Mouse (Mus musculus) effector memory CD4-positive, alpha-beta T cell, adult 5 months (primary cell): ENCODE data around the gene Tmem95. TPM values are rescaled to one million over a fixed set of nuclear protein-coding genes. Genes with fewer than 3 reads are reported as not detected.

Experiments used
- polyA plus RNA-seq: library from polyadenylated mRNA; unstranded; fragments of 100-300 nt; shearing (Covaris generic); gene quantifications from one replicate; pipeline ENCODE4 v1.2.1, GENCODE M21; 2017

Gene Tmem95
- polyA plus RNA-seq = not detected

DNA sequence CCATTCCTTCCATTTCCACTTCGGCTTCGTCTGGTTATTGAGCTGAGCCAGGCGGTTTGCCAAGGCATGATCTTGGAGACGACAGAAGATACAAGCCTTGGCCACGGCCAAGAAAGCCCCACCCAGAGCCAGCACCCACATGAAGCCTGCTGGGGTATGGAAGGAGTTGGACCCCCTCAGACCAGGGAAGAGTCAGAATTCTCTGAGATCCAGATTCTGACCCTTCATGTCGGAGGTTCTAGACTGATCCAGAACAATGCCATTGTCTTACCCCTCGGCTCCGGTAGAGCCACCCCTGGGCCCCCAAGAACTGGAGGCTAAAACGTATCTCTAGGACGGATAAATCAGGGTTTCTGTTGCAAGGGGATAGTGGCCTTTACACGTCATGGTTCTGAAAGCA lies at the start of gene Tmem95:
Gene Tmem95, minus strand, starts transcription at position 141 of the 400 bp plus-strand sequence.

DNA sequence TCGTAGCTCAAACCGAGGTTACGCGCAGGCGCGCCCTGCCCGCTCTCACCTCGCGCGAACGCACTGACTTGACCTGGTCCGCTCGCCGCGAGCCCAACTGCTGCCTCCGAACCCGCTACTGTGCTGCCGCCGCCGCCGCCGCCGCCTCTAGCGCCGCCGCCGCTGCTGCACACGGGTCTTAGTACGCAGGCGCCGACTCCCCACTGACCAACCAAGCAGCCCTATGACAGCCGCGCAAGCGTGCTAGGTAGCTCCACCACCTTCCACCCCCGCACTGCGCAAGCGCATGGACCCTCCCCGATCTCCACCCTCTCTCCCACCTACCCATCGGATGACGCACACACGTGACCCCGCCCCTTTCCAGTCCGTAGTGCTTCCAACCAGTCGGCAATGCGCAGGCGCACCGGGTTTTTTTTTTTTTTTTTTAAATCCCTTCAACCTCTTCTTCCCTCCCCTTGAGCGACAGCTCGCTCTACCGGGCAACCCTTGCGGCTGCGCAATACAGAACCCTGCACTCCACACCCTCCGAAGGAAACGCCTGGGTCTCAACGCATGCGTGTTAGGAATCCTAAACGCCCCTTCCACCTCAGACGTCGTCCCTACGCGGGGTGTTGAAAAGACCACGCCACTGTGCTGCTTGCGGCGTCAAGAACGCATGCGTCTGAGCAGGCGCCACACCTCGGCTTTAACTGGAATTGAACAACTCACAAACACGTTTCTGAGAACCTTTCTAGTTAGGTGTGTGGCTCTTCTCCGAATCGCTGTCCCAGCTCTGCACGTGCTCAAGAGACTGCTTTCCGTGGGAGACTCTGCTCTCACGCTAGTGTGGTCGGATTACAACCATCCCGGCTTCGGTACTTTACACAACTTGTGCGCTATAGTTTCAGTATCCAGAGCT lies 43.5 kb upstream of the Tmem95 start, which contains the start of gene Eif5a:
Gene Eif5a, minus strand, starts transcription at position 845 of the 898 bp plus-strand sequence.

DNA sequence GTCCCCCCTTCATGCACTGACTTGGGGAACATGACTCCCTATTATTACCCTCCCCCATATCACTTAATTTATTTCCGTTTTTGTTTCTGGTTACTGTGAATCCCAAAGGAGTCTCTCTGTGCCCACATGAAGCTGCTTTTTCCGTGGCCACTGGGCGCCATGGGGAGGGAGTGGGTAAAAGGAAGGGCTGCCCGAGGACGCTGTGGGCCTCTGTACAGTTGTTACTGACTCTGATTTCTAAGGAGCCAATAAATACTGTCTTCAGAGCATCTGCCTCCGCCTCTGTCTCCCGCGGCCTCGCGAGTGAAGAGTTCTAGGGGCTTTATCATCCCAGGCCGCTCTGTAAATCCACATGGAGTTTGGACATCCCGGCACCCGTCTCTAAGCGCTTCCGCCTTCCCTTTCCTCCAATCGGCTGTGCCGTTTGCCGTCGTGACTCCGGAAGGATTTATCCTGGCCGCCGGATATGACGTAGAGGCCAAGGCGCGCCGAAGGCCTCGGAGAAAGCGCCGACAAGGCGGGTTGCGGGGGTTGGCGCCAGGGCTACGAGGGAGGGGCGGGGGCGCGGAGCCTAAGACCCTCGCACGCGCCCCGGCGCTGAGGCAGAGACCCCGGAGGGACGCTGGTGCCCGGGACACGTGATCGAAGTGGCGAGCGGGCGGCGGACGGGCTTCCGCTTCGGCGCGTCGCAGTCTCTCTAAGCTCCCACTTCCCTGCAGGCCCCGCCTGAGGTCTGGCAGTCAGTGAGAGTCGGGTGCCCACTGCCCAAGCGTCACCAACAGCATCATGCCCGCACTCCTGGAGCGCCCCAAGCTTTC lies 35.9 kb upstream of the Tmem95 start, which contains the start of gene Gps2:
Gene Gps2, plus strand, starts transcription at position 335 of the 818 bp plus-strand sequence.

DNA sequence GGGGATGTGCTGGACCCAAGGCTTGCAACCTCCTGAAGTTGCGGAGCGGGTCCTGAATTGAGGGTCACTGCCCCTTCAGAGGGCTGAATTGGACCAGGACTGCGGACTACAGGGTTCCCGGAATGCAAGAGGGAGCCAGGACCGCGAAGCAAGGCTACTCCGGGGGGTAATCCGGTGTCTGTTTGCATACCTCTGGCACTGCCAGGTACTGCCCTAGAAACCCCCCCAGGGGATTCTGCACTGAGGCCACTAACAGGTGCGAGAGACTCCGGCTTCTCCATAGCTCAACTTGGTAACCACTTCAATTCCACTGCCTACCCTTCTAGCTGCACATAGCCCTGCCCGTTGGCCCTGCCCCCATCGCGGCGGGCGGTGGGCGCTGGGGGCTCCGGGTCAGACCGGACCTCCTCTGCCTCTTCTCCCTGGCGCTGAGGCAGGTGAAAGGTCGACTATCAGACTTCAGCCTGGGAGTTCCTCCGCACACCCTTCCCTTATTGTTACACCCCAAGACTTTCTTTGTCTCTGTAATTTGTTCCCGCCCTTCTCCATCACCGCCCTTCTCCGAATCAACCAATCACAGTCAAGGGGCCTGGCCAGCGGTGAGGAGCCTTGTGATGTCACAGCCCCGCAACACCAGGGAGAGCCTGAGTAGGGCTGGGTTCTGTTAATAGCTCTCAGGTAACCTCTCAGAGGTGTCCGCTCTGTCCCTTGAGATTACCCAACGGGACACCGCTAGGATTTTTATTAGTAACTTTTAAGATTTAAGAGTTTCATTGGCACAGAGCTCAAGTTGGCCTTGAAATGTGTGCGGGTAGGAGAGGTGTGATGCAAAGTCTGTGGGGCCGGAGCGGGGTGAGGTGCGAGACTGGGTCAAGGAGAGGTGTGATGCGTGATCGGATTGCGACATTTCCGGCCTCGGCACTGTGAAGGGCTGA lies 22.9 kb upstream of the Tmem95 start, which contains the start of the genes 2810408A11Rik and Neurl4:
Gene 2810408A11Rik, minus strand, starts transcription at position 517 of the 935 bp plus-strand sequence.
Gene Neurl4, plus strand, starts transcription at position 602 of the 935 bp plus-strand sequence.

DNA sequence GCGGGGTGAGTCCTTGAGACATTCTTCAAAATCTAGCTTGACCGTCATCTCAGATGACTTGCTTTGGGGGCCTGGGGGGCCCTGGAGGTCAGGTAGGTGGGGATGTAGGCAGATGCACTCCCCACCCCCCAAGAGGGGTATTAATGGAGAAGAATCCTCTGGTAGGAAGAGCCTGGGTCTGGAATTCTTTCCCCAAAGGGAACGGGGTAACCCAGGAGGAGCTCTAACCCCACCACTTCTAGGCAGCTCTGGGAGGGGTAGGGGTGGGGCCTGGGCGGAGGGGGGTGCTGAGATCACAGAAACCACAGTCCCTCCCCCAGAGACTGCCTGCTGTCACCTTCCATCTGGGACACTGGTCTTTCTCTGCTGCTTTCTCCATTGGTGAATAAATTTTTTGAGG lies 17.5 kb upstream of the Tmem95 start, which contains the start of gene Acap1:
Gene Acap1, minus strand, starts transcription at position 249 of the 400 bp plus-strand sequence.

DNA sequence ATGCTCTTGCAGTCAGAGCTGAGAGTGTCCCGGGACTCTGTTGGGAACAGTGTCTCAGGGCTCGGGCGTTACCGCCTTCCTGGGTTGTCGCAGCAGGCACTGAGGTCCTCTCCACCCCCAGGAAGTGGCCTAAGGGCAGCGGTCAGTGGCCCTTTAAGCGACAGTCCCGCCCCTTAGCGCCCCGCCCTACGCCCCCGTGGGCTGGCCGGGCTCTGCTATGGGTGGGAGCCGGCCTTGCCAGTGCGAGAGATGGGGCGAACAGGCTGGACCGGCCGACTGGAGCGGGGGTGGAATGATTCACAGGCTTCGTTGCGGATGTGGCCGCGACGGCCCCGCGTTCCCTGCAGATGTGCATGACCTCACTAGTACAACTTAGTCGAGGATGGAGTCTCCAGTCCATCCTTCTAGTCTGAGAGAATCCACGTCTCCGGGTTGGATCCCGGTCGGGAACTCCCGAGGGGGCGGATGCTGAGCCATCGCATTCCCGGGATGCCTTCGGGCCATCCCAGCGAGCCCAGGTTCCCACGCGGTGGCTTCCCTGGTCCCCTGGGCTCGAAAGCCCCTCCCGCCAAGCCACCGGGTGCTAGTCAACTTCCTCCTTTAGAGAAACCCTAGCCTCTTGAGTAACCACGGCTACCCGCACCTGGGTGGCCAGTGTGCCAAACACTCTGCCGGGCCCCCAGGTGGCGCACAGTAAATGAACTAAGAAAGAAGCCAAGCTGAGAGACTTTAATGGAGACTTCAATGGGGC lies 3.2 kb upstream of the Tmem95 start, which contains the start of gene Kctd11:
Gene Kctd11, minus strand, starts transcription at position 554 of the 751 bp plus-strand sequence.

DNA sequence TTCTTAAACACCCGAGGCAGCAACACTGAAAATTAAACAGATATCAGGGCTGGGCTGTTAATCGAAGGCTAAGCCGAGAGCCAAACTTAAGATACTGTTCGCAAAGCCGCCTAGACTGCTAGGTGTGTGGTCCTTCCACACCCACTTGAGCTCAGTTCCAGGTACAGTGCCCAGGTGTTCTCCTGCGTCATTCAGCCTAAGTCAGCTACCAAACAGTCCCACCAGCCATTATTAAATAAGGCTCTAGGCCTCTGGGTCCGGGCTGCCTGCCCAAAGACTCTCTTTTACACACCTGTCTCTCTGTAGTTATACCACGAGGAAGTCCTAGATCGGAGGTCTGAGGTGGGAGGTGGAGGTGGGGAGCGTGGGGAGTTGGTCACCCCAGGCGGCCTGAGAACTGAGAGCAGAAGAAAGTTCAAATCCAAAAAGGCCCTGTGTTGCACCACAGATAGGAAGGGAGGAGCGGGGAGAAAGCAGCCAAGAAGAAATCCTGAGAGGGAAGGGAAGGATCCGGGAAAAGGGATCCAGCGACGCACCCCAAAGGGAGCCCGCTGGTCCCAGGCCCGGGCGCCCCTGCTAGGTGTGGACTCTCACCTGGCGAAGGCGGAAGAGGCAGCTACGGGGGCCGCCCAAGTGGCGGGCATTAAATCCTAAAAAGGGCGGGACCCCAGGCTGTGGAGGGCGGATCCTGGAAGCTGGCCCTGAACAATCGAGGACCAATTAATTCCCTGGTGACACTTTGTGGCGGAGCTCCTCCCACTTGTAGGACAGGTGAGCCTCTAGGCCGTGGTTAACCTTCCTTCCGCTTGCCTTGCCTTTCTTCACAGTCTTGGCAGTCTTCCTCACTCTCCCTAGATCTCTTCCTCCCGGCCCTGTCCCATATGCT lies 19.5 kb downstream of the Tmem95 start, which contains the start of gene Tnk1:
Gene Tnk1, minus strand, starts transcription at position 618 of the 886 bp plus-strand sequence.

DNA sequence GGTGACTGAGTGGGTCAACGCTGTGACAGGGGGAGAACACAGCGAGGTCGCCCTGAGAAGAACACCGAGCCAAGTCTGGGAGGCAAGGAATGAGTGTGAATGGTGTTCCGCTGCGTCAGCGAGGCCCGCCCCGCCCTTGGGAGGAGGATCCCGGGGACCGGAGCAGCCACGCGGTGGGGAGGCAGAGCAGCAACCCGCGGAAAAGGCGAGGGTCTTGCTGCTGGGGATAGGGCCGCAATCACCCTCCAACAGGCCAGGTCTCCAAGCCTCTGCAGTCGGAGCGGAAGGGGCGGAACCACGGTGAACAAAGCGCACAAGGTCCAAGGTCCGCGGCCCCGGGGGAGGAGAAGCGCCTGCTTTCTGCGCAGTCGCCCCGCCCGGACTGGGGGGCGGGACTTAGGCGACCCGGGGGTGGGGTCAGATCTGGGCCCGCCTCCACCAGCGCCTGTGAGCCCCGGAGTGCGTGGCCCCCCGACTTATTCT lies 31.6 kb downstream of the Tmem95 start, which contains the start of gene Plscr3:
Gene Plscr3, plus strand, starts transcription at position 179 of the 483 bp plus-strand sequence.

DNA sequence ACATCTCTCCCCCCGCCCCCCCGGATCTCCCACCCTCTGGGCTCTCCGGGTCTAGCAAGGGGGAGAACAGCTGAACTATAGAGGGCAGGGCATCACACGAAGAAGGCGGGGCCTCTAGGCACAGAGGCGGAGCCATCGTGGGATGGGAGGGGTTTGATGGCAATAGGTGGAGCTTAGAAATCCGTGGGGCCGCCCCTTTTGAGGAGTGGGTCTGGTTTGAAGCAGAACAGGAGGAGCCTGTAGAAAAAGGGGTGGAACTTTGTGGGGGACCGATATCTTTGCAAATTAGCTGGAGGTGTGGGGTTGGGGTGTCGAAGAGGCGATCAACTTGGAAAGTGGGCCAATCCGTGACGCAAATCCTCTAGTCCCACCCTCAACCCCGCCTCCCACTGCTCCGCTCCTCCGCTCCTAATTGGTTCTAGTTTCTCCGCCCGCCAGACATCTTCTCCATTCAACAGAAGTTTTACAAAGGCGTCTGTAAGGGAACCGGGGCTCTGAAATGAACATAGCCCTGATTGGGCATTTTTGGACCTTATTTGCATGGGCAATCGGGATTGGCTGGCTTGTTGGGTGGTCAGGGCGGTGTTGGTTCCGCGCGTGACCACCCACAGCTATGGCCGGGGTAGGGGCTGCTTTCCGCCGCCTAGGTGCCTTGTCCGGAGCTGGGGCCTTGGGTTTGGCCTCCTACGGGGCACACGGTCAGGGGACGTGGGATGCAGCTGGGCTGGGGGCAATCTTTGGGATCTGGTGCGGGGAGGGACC lies 39.7 kb downstream of the Tmem95 start, which contains the start of gene Tmem256:
Gene Tmem256, plus strand, starts transcription at position 563 of the 762 bp plus-strand sequence.

DNA sequence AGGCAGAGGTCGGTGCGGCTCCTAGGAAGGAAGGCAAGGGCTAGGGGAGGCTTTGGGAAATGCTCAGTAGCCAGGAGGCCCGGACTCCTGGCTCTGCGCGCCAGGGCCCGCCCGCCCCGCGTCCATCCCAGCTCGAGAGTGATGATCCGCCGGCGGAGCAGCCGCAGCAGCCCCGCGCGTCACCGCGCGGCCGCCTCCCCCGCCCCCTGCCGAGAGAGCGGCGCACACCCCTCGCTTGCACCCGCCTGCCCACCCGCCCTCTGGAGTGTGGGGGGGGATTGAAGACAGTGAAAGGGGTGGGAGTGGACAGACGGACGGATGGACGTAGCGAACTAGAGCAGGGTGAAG lies 40.2 kb downstream of the Tmem95 start, which contains the start of gene Nlgn2:
Gene Nlgn2, minus strand, starts transcription at position 181 of the 348 bp plus-strand sequence.

Other genes with a start within 250 kb of the Tmem95 start
- gene Fxr2, start 245.0 kb downstream of the Tmem95 start, polyA plus RNA-seq = 70.3 TPM
- not detected for gene Sox15, start 222.7 kb downstream of the Tmem95 start, polyA plus RNA-seq
- 39.4 TPM for gene Mpdu1, start 215.4 kb downstream of the Tmem95 start, polyA plus RNA-seq
- 4.3 TPM for gene Cd68, start 211.9 kb downstream of the Tmem95 start, polyA plus RNA-seq
- 908 TPM for gene Eif4a1, start 205.6 kb downstream of the Tmem95 start, polyA plus RNA-seq
- 32.0 TPM for gene Senp3, start 195.9 kb downstream of the Tmem95 start, polyA plus RNA-seq
- not detected for gene Tnfsf13, start 192.2 kb downstream of the Tmem95 start, polyA plus RNA-seq
- gene Tnfsf12, start 182.2 kb downstream of the Tmem95 start, polyA plus RNA-seq = not detected
- gene Tnfsfm13, start 181.9 kb downstream of the Tmem95 start, polyA plus RNA-seq = not detected
- 60.5 TPM for gene Polr2a, start 119.4 kb downstream of the Tmem95 start, polyA plus RNA-seq
- not detected for gene Slc35g3, start 116.0 kb downstream of the Tmem95 start, polyA plus RNA-seq
- gene Zbtb4, start 112.1 kb downstream of the Tmem95 start, polyA plus RNA-seq = 7.6 TPM
- 1.4 TPM for gene Chrnb1, start 82.1 kb downstream of the Tmem95 start, polyA plus RNA-seq
- not detected for gene Fgf11, start 76.2 kb downstream of the Tmem95 start, polyA plus RNA-seq
- not detected for gene Tmem102, start 72.4 kb downstream of the Tmem95 start, polyA plus RNA-seq
- not detected for gene Gm39566, start 62.7 kb downstream of the Tmem95 start, polyA plus RNA-seq
- not detected for gene Spem2, start 59.6 kb downstream of the Tmem95 start, polyA plus RNA-seq
- not detected for gene Spem1, start 55.8 kb downstream of the Tmem95 start, polyA plus RNA-seq
- gene Nlgn2, start 40.2 kb downstream of the Tmem95 start, polyA plus RNA-seq = not detected
- gene Tmem256, start 39.5 kb downstream of the Tmem95 start, polyA plus RNA-seq = 42.5 TPM
- 9.2 TPM for gene Plscr3, start 31.6 kb downstream of the Tmem95 start, polyA plus RNA-seq
- not detected for gene Tnk1, start 19.3 kb downstream of the Tmem95 start, polyA plus RNA-seq
- gene Kctd11, start 3.4 kb upstream of the Tmem95 start, polyA plus RNA-seq = 0.11 TPM
- gene Acap1, start 17.5 kb upstream of the Tmem95 start, polyA plus RNA-seq = 462 TPM
- 0.80 TPM for gene 2810408A11Rik, start 23.0 kb upstream of the Tmem95 start, polyA plus RNA-seq
- 5.4 TPM for gene Neurl4, start 23.1 kb upstream of the Tmem95 start, polyA plus RNA-seq
- 200 TPM for gene Gps2, start 35.9 kb upstream of the Tmem95 start, polyA plus RNA-seq
- 977 TPM for gene Eif5a, start 43.9 kb upstream of the Tmem95 start, polyA plus RNA-seq
- gene Ybx2, start 57.8 kb upstream of the Tmem95 start, polyA plus RNA-seq = not detected
- not detected for gene Slc2a4, start 70.2 kb upstream of the Tmem95 start, polyA plus RNA-seq
- gene Cldn7, start 86.8 kb upstream of the Tmem95 start, polyA plus RNA-seq = not detected
- gene Ctdnep1, start 103.1 kb upstream of the Tmem95 start, polyA plus RNA-seq = 41.4 TPM
- gene Elp5, start 104.5 kb upstream of the Tmem95 start, polyA plus RNA-seq = 50.5 TPM
- gene Gabarap, start 113.1 kb upstream of the Tmem95 start, polyA plus RNA-seq = 366 TPM
- gene Phf23, start 117.8 kb upstream of the Tmem95 start, polyA plus RNA-seq = 52.0 TPM
- gene Dvl2, start 122.6 kb upstream of the Tmem95 start, polyA plus RNA-seq = 20.9 TPM
- gene Acadvl, start 137.4 kb upstream of the Tmem95 start, polyA plus RNA-seq = 83.6 TPM
- gene Dlg4, start 138.9 kb upstream of the Tmem95 start, polyA plus RNA-seq = 4.6 TPM
- gene Asgr1, start 176.1 kb upstream of the Tmem95 start, polyA plus RNA-seq = not detected
- gene Asgr2, start 214.6 kb upstream of the Tmem95 start, polyA plus RNA-seq = not detected